Mouse (Mus musculus) gastrocnemius, adult 18-20 months (tissue): ENCODE results near the gene Ptprt. TPM values are rescaled to one million over a fixed set of nuclear protein-coding genes. Genes with fewer than 3 reads are reported as not detected.
"Not testable (repeated sequence)": the region's sequence is repeated elsewhere in the genome, so short reads cannot be mapped to it uniquely, and the experiment has no call there.

ENCODE experiments used
- DNase-seq: peaks from one replicate; pipeline ENCODE4 v3.0.0; 2021; ENCODE audit warnings: low spot score
- total RNA-seq, 2 experiments: library from RNA; stranded (reverse); gene quantifications; 2 replicates each; pipeline ENCODE4 v1.2.3; 2021

Gene Ptprt
- total RNA-seq, 2 experiments from 2014 or later, result 0.16 to 0.19 TPM

- DNase-seq, result no peak
Measured at GRCm38 (mm10) chr2:162219507-162219906, 441.4 kb downstream of the Ptprt start.

- DNase-seq, result no peak
Measured at GRCm38 (mm10) chr2:162217896-162218295, 443.1 kb downstream of the Ptprt start.

GRCm38 (mm10) chr2:162212397-162212796, 448.6 kb downstream of the Ptprt start:
- no peak for DNase-seq

GRCm38 (mm10) chr2:162210564-162210963, 450.4 kb downstream of the Ptprt start:
- DNase-seq, result no peak

GRCm38 (mm10) chr2:162197316-162197715, 463.6 kb downstream of the Ptprt start:
- no peak for DNase-seq

GRCm38 (mm10) chr2:162182621-162183475, 478.1 kb downstream of the Ptprt start:
- DNase-seq, result no peak

- DNase-seq, result no peak
Measured at GRCm38 (mm10) chr2:162181826-162182225, 479.1 kb downstream of the Ptprt start.

GRCm38 (mm10) chr2:162172529-162172928, 488.4 kb downstream of the Ptprt start:
- DNase-seq, result no peak

GRCm38 (mm10) chr2:162141845-162142411, 519.0 kb downstream of the Ptprt start:
- DNase-seq, result no peak

GRCm38 (mm10) chr2:162136176-162136575, 524.8 kb downstream of the Ptprt start:
- DNase-seq, result not testable (repeated sequence)

GRCm38 (mm10) chr2:162131607-162132304, 529.2 kb downstream of the Ptprt start:
- DNase-seq, result no peak

GRCm38 (mm10) chr2:162129896-162130295, 531.1 kb downstream of the Ptprt start:
- DNase-seq, result no peak

- DNase-seq, result no peak
Measured at GRCm38 (mm10) chr2:162118041-162118440, 542.9 kb downstream of the Ptprt start.

GRCm38 (mm10) chr2:162082391-162082790, 578.6 kb downstream of the Ptprt start:
- no peak for DNase-seq

GRCm38 (mm10) chr2:162080717-162081398, 580.1 kb downstream of the Ptprt start:
- no peak for DNase-seq

GRCm38 (mm10) chr2:162078571-162079280, 582.2 kb downstream of the Ptprt start:
- DNase-seq, result no peak

GRCm38 (mm10) chr2:162052816-162053215, 608.1 kb downstream of the Ptprt start:
- no peak for DNase-seq

GRCm38 (mm10) chr2:162050198-162050597, 610.7 kb downstream of the Ptprt start:
- no peak for DNase-seq

GRCm38 (mm10) chr2:162035615-162036014, 625.3 kb downstream of the Ptprt start:
- DNase-seq, result no peak

- no peak for DNase-seq
Measured at GRCm38 (mm10) chr2:162031636-162032035, 629.3 kb downstream of the Ptprt start.

GRCm38 (mm10) chr2:162001016-162001415, 659.9 kb downstream of the Ptprt start:
- no peak for DNase-seq
